Mouse (Mus musculus) frontal cortex, adult (tissue): ENCODE measurements at regions not wholly inside any gene's neighbourhood (a gene's known extent, or its start where the extent isn't known, plus 50 kb on each side); places are given as distances from the start of the nearest gene placed in this dataset.

ENCODE experiments used
- ATAC-seq: cut with Nextera tagmentation; 2 replicates; pipeline ENCODE4 v1.9.2; 2017; ENCODE audit warnings: mild to moderate bottlenecking, moderate library complexity, mixed read lengths; ENCODE audit not compliant: low TSS enrichment

GRCm38 (mm10) chr9:120811522-120811921, 117.5 kb upstream of the Ctnnb1 start:
- no peak for ATAC-seq

DNA sequence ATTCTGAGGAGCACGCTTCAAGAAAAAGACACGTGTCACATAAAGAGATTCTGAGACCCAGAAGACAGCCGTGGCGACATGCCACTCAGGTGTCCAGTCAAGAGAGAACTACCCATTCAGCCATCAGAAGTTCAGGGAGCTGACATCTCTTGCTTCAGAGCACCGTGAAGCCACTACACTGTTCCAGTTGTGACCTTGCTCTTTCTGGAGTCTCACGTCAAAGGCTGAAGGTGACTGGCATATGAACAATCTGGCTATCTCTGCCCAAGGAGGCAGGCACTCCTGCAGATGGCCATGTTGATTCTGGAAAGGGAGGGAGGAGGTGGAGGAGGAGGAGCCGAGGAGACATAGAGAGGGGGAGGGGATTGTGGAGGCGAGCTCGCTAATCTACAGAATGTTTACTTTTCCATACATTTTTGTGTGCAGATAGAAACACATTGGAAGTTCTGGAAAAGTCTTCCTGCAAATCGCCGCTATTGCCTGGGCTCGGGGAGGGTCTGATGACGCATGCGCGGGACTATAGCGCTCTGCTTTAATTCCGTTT, 116.3 kb upstream of the Ctnnb1 start:
- ATAC-seq, result no peak

DNA sequence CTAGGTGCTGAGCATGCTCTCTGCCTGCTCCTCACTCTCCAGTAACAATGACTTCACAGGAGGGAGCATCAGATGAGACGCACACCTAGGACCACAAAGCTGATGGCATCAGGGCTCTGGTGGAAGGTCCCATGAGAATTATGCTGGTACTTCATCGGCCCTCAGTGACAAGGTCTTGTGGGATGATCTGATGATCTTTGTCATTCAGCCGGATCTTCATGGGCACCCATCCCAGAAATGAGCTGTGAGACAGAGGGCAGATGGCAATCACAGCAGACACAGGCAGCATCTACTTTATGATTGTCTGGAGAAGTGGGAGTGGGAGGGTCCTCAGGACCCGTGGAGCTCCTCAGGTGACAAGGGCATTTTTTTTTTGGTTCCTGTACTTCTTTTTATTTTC, 114.7 kb upstream of the Ctnnb1 start:
- ATAC-seq, result no peak

DNA sequence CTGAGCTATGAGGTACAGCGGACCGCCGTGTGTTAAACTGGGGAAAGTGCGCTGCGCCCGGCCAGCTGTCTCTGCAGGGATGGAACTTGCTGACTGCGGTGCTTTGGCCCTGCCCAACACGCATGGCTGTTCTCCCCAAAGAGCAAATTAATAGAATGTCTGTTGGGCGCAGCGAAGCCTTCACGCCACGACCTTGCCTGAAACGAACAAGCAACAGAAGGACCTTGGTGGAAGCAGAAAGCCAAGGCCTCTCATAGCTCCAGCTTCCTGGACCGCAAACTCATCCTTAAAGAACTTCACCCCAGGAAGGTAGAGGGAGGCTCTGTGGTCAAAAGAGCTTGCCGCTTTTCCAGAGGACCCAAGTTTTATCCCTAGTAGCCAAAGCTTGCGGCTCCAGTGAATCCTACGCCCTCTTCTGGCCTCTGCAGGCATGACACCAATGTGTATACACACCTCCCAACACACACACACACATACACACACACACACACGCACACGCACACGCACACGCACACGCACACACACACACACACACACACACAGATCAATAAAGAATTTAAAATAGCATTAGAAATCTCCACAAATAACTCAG, 110.2 kb upstream of the Ctnnb1 start:
- no peak for ATAC-seq

DNA sequence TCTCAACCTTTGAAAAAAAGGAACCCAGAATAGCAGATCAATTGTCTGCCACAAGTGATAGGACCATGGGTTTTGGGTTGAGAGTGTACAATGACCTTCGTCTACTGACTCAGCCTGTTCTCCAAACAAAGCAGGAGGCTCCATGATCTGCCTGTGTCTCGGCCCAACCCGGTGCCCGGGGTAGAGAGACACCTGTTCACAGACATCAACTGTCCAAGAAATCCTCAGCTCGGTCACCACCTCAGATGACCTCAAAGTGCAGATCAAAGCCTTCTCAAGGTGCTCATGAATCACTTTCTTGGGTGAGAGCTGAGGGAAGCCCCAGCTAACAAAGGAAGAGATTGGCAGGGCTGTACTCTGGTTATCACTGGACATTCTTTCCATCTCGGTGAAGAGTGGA, 108.1 kb upstream of the Ctnnb1 start:
- no peak for ATAC-seq

- ATAC-seq, result peak; percentile 16; the same call in 1 of the 2 replicates
Observed at GRCm38 (mm10) chr9:120823397-120823796, 105.6 kb upstream of the Ctnnb1 start.

- no peak for ATAC-seq
Observed at GRCm38 (mm10) chr9:120826266-120826665, 102.8 kb upstream of the Ctnnb1 start.

DNA sequence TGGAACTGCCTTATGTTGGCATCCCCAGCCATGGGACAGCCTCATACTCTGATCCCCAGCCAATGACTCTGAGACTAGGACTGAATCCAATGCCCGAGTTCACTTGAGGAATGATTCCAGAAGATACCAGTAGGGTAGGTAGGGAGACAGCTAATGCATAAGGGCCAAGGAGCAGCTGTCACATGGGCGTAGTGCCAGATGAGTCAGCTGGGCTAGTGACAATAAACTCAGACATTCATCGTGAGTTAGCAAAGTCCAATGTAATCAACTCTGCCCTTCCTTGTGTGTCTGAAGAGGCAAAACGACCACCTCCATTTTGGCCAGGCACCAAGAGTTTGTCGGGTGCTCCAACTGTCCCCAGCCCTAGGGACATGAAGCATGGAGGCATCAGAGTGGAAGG, 98.5 kb upstream of the Ctnnb1 start:
- ATAC-seq, result no peak

DNA sequence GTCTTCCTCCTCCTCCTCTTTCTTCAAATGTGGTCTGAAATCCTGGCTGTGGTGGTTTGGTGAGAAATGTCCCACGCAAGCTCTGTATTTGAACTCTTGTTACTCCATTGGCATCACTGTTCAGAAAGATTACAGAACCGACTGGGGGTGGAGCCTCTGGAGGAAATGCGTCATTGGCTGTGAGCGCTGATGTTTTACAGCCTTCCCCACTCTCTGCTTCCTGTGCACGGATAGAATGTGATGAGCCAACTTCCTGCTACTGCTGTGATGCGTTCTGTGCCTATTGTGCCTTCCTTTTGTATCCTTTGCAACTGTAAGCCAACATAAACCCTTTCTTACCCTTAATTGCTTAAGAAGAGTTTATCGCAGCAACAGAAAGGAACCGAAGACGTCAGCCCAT, 94.8 kb upstream of the Ctnnb1 start:
- ATAC-seq, result no peak

- no peak for ATAC-seq
Observed at GRCm38 (mm10) chr9:120835621-120836020, 93.4 kb upstream of the Ctnnb1 start.

DNA sequence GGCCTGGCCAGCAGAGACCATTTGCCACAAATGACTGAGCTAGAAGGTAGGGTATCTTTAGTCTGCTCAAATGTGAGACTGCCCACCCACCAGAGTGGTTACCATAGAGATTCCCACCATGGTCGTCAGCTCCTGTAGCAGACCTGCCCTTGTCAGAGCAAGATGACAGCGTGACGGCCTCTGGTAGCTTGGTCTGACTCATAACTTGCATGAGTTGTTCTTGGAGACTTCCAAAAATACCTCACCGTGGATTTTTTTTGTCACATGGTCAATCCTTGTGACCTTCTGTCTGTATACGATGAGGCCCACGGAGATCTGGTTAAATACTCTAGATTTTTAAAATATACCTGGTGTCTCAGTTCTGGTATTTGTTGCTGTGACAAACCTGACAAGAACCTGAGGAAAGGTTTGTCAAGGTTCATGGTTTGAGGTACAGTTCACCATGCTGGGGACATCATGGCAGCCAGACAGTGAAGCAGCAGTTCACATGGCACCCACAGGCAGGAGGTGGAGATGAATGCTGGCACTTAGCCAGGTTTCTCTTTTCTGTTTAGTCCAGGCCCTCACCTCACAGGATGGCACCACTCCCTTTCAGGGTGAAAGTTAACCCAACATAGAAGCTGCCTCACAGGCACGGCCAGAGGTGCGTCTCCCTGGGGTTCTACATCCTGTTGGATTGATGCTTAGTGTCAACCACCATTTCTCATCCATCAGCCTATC, 91.4 kb upstream of the Ctnnb1 start:
- ATAC-seq, result no peak; the same call in 1 of the 2 replicates

- no peak for ATAC-seq
Observed at GRCm38 (mm10) chr9:120843753-120844152, 85.3 kb upstream of the Ctnnb1 start.

- ATAC-seq, result peak; percentile 92
Observed at GRCm38 (mm10) chr9:120845538-120845937, 83.5 kb upstream of the Ctnnb1 start.

DNA sequence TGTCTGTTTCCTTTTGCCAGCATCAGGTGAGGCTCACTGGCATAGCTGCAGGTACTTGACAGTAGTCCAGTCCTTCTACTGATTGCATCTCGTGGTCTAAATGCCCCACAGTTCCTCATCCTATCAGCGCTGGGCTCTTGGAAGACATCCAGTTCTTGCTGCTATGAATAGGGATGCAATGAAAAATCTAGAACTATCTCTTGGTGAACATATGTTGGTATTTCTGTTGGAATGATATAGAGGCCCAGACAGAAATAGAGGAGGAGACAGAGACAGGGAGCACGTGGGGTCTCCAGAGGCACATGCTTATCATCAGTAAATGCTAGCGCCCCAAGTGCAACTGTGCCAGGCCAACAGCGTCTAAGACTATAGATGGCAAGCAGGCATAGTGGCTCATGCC, 81.4 kb upstream of the Ctnnb1 start:
- peak; percentile 56 for ATAC-seq

DNA sequence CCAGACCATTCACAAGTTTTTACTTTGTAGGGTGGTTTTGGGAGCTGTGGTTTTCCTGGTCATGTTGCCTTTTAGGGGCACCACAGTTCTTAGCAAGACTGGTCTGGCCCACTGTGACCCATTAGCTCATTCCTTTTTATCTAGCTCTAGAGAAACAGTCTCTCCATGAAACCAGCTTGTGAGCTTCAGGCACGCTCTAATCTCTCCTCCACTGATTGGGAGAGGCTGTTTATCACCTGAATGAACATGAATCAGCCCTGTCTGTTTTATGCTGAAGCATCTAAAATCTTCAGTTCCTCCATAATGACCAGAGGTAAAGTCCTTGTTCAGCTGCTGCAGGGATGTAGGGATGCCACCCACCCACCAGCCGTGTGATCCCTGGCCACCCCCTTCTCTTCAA, 80.1 kb upstream of the Ctnnb1 start:
- no peak for ATAC-seq

- ATAC-seq, result no peak
Observed at GRCm38 (mm10) chr9:120850092-120850491, 78.9 kb upstream of the Ctnnb1 start.

GRCm38 (mm10) chr9:120851914-120852313, 77.1 kb upstream of the Ctnnb1 start:
- ATAC-seq, result no peak

- ATAC-seq, result no peak
Observed at GRCm38 (mm10) chr9:120852572-120852971, 76.4 kb upstream of the Ctnnb1 start.

GRCm38 (mm10) chr9:120853032-120853597, 75.9 kb upstream of the Ctnnb1 start:
- no peak for ATAC-seq

DNA sequence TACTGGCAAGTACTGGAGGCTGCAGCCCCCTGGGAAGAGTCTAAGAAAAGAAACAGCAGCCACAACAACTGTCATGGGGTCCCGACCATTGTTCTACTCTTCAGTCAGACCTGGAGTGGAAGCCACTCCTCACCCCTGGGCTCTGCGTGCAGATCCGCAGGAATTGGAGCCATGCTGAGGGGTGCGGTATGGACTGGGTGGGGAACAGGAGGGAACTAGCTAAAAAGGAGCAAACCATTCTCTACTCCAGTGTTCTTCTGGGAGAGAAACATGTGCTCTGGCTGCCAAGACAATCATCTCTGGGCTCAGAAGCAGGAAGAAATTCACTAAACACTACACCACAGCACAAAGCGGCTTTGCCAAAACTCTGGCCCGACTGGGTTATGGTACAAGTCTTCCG, 74.7 kb upstream of the Ctnnb1 start:
- ATAC-seq, result peak; percentile 20; the same call in 1 of the 2 replicates

DNA sequence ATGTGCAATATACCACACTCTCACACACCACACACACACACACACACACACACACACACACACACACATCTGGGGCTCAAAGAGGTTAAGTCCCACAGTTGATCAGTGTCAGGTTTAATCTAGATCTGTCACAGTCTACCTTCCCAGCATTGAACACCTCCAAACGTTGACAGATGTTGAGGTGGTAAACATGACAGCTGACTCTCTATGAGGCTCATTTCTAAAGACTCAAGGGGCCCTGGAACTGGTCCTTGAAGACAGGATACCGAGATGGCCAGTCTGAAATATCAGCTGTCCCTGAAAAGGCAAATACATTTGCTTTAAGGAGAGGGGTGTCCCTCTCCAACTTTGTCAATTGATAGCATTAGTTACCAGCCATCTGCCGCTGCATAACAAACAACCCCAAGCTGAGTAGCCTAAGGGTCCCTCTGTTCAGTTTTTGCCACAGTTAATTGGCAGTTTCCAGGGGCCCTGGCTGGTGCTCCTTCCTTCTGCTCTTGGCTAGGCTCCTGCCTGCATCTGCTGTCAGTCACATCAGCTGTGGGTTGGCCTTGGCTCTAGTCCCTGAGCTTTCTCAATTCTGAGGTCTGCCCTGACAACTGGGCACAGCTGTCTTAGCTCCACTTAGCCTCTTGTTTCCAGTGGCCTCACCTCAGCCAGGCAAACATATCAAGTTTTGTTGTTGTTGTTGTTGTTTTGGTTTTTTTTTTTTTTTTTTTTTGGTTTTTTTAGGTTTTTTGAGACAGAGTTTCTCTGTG, 73.5 kb upstream of the Ctnnb1 start:
- no peak for ATAC-seq

DNA sequence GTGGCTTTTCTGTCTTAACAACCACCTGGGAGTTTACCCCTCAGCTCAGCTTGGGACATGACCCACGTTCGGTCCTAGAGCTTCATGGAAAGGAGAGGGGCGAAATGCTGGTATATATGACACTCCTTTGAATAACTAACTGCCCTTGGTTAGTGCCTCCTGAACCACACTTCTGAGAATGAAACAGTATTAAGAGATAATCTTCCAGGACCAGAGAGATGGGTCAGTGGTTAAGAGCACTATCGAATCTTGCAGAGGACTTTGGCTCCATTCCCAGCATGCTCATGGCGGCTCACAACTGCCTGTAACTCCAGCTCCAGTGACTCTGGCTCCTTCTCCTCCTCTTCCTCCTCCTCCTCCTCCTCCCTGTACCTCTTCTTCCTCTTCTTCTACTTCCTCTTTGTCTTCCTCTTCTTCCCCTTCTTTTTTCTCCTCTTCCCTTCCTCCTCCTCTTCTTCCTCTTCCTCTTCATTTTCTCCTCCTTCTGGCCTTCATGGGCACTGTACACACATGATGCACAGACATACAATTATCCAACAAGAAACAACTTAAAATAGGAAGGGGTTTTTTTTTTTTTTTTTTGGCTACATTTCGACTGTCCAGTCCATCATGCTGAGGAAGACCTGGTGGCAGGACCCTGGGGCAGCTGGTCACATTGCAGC, 71.0 kb upstream of the Ctnnb1 start:
- ATAC-seq, result no peak
